Mouse (Mus musculus) CD8-positive naive resting alpha-beta T cell, adult 2 months (primary cell): ENCODE results near the gene Myh2.

Experiments
- DNase-seq, 2 experiments: peaks; one replicate each; pipeline ENCODE4 v3.0.0; 2022; ENCODE audit warnings: low read depth in 2 of 2, low spot score in 2 of 2

Myh2 gene

GRCm38 (mm10) chr11:67236799-67237198 lies 66.0 kb downstream of the Myh2 start:
- DNase-seq = no peak

- DNase-seq = no peak
Measured at GRCm38 (mm10) chr11:67237481-67238079, 66.8 kb downstream of the Myh2 start, which contains the start of gene Myh4. Gene Myh4 (plus strand): TSS chr11:67238029.

DNA sequence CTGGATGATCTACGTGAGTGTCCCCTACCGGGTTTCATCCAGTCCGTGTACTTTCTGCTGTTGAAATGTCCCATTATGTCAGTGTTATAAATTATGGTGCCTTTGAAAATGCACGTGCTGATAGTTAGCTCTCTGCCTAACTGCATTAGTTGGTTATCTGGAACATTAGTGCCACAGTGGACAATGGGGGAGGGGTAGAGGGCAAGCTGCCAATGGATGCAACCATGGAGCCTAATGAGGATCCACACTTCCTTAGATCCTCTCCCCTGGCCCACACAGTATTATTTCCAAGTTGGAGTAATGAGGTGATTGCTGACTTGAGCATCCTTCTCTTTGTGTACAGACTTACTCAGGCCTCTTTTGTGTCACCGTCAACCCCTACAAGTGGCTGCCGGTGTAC lies 70.2 kb downstream of the Myh2 start:
- DNase-seq = no peak
